Mouse (Mus musculus): Measurements from ENCODE around the gene Apcs.

Apcs gene

GRCm38 (mm10) chr1:172894777-172895357, at the start of gene Apcs:
TSS of gene Apcs (minus strand) at chr1:172895041.
- no peak for DNase-seq (ENCODE audit: low read depth, low spot score)

GRCm38 (mm10) chr1:172932197-172932596, 37.4 kb upstream of the Apcs start:
- no peak for DNase-seq (ENCODE audit: low read depth, low spot score)

- DNase-seq (ENCODE audit: low read depth, low spot score), result no peak
Observed at GRCm38 (mm10) chr1:172918450-172918849, 23.6 kb upstream of the Apcs start.

DNA sequence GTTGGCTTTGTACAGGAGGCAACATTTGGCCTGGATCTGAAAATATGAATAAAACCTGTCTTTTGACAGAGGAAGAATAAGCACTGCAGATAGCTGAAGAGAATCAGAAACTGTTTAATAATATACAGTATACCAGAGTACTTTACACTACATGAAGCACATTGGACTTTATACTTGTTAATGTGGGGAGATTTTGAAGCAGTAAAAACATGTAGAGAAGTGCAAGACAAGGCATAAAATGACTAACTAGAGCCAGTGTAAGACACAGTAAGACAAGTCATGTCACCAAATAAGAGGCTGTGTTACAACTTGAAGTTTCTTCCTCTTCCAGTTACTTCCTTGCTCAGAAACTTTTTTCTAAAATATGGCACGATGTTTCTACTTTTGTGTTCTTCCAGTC, 22.3 kb upstream of the Apcs start:
- DNase-seq (ENCODE audit: low read depth, low spot score), result no peak

DNA sequence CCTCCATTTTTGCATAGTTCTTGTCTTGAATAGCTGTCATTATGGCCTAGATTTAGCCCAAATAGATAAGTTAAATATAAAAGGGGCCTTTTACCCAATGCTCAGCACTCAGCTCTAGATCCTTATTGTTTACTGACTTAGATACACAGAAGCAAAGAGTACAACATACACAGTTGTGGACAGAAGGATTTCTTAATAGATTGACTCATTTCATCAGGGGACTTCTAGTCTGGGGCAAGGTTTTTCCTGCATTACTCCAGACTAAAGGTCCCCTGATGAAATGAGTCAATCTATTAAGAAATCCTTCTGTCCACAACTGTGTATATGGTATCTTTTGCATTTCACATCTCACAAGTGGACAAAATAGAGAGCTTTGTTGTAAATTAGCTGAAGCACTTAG, 8.5 kb upstream of the Apcs start:
- DNase-seq (ENCODE audit: low read depth, low spot score), result no peak

- no peak for DNase-seq (ENCODE audit: low read depth, low spot score)
Observed at GRCm38 (mm10) chr1:172895435-172895834, 594 bp upstream of the Apcs start.

GRCm38 (mm10) chr1:172876675-172877074, 18.2 kb downstream of the Apcs start:
- no peak for DNase-seq (ENCODE audit: low read depth, low spot score)

- no peak for DNase-seq (ENCODE audit: low read depth, low spot score)
Observed at GRCm38 (mm10) chr1:172875265-172875664, 19.6 kb downstream of the Apcs start.

DNA sequence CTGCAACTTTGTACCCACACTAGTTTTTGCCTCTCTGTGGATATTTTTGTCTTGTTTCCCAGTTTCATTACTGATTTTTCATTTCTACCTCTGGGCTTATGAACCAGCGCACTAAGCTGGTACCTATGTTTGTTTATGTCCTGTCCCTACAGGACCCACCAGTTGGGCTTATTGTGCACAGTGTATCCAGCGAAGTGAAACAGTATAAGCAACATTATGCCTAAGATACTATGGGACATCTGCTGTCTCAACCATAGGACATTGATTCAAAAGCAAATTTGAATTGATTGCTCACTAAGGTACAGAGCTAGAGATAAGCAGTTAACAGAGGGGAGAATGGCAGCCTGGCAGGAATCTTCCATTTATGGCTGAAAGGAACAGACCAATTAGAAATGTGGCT, 46.7 kb downstream of the Apcs start:
- no peak for DNase-seq (ENCODE audit: low read depth, low spot score)

DNA sequence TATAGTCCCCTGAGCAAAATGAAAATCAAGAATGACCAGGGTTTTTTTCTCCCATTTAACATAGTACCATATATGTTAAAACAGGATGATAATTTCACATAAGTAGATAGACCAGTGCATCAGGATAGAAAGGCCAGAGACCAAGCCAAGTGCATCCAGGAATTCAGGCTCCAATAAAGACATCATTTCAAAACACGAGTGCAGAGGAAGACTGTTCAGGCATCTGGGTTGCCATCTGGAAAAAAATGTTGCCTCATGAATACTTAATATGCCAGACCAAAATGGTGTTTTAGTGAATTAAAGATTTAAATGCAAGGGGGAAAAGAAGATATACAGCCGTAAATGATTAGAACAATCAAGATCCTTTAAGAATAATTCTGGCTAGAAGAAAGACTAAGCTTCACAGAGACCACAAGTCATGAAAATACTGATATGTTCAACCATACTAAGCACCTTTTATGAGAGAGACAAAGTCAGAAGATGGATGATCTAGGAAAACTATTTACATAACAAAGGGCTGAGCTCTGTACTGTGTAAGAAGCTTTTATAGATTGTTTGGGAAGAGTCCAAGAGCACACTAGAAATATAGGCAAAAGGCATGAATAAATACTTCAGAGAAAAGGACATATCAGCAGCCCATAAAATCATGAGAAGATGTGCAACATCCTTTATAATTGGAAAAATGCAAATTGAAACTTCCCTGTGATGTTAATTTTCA, 47.6 kb downstream of the Apcs start:
- DNase-seq (ENCODE audit: low read depth, low spot score), result no peak

Measured in 3T3-L1 (cell line).